Mouse (Mus musculus): Measurements from ENCODE around the gene Rdm1. TPM values are rescaled to one million over a fixed set of nuclear protein-coding genes. Genes with fewer than 3 reads are reported as not detected.
A peak's percentile ranks its signal among the peaks of the same experiment; 100 is the strongest.
"Not testable (repeated sequence)": the region's sequence is repeated elsewhere in the genome, so short reads cannot be mapped to it uniquely, and the experiment has no call there.

Gene Rdm1
- polyA plus RNA-seq, 1 experiment from 2014 or later = 18.9 TPM

- DNase-seq (ENCODE audit: low spot score) = no peak
- no peak for ATAC-seq (ENCODE audit: low FRiP score, low TSS enrichment)
- H3K4me3 ChIP-seq (ENCODE audit: low read depth, low read length) = no peak overlapping the region
- no peak for TF ChIP-seq CTCF (IDR thresholded peaks at IDR 0.05; ENCODE audit: low read depth)
- no peak for TF ChIP-seq EP300 (optimal IDR thresholded peaks at IDR 0.05)
- H3K27ac ChIP-seq (replicated peaks) = no peak overlapping the region
- 67% methylated on average over 4 of the region's 4 CpGs for WGBS
- H3K9me3 ChIP-seq (ENCODE audit: control insufficient read depth, low read length) = no peaks in the 10 kb centered on the region
- no peaks in the 10 kb centered on the region for H3K27me3 ChIP-seq (ENCODE audit: control insufficient read depth, insufficient read depth, low read length)
- no peaks in the 10 kb centered on the region for H3K4me1 ChIP-seq (replicated peaks; ENCODE audit: control insufficient read depth, insufficient read depth)
- no peak overlapping the region for H3K9ac ChIP-seq (ENCODE audit: low read length)
- no peaks in the 10 kb centered on the region for H3K36me3 ChIP-seq (ENCODE audit: control insufficient read depth, insufficient read depth, low read length)
- no peak overlapping the region for H3K4me2 ChIP-seq (replicated peaks; ENCODE audit: low read depth)
Measured at GRCm38 (mm10) chr11:101614116-101614515, 12.9 kb upstream of the Rdm1 start.

- Histone ChIP-seq H3K27me3 (ENCODE audit: control insufficient read depth, insufficient read depth, low read length) (no peaks in the 10 kb centered on the region), H3K4me3 (ENCODE audit: low read depth, low read length) (no peak overlapping the region), H3K4me1 (replicated peaks; ENCODE audit: control insufficient read depth, insufficient read depth) (no peaks in the 10 kb centered on the region), H3K9ac (ENCODE audit: low read length) (no peak overlapping the region), H3K27ac (replicated peaks) (no peak overlapping the region), H3K9me3 (ENCODE audit: control insufficient read depth, low read length) (no peaks in the 10 kb centered on the region), H3K36me3 (ENCODE audit: control insufficient read depth, insufficient read depth, low read length) (no peaks in the 10 kb centered on the region), H3K4me2 (replicated peaks; ENCODE audit: low read depth) (no peak overlapping the region)
- WGBS = 71% methylated on average over 6 of the region's 6 CpGs
- ATAC-seq (ENCODE audit: low FRiP score, low TSS enrichment) = no peak
- TF ChIP-seq EP300 (optimal IDR thresholded peaks at IDR 0.05) (no peak), CTCF (IDR thresholded peaks at IDR 0.05; ENCODE audit: low read depth) (no peak)
- DNase-seq (ENCODE audit: low spot score) = no peak
Measured at GRCm38 (mm10) chr11:101615380-101615779, 11.6 kb upstream of the Rdm1 start.

- WGBS = 82% methylated on average over 8 of the region's 8 CpGs
- DNase-seq (ENCODE audit: low spot score) (no peak), ATAC-seq (ENCODE audit: low FRiP score, low TSS enrichment) (no peak)
Measured at GRCm38 (mm10) chr11:101616104-101616503, 10.9 kb upstream of the Rdm1 start.

GRCm38 (mm10) chr11:101616948-101617767 is 9.8 kb upstream of the Rdm1 start:
- H3K9ac ChIP-seq (ENCODE audit: low read length) = no peak overlapping the region
- no peak overlapping the region for H3K4me2 ChIP-seq (replicated peaks; ENCODE audit: low read depth)
- no peak overlapping the region for H3K27ac ChIP-seq (replicated peaks)
- peak; percentile 34 for DNase-seq (ENCODE audit: low spot score)
- H3K36me3 ChIP-seq (ENCODE audit: control insufficient read depth, insufficient read depth, low read length) = no peaks in the 10 kb centered on the region
- ATAC-seq (ENCODE audit: low FRiP score, low TSS enrichment) = 0 out of 2 replicates have a peak, but pooled peaks have one; percentile 16
- H3K4me3 ChIP-seq (ENCODE audit: low read depth, low read length) = no peak overlapping the region
- no peak for TF ChIP-seq EP300 (optimal IDR thresholded peaks at IDR 0.05)
- no peak for TF ChIP-seq CTCF (IDR thresholded peaks at IDR 0.05; ENCODE audit: low read depth)
- no peaks in the 10 kb centered on the region for H3K9me3 ChIP-seq (ENCODE audit: control insufficient read depth, low read length)
- 25% methylated on average over 18 of the region's 18 CpGs for WGBS
- no peaks in the 10 kb centered on the region for H3K4me1 ChIP-seq (replicated peaks; ENCODE audit: control insufficient read depth, insufficient read depth)
- no peaks in the 10 kb centered on the region for H3K27me3 ChIP-seq (ENCODE audit: control insufficient read depth, insufficient read depth, low read length)

More at GRCm38 (mm10) chr11:101616104-101616503, 10.9 kb upstream of the Rdm1 start:
- Histone ChIP-seq H3K36me3 (ENCODE audit: control insufficient read depth, insufficient read depth, low read length) (no peaks in the 10 kb centered on the region), H3K27me3 (ENCODE audit: control insufficient read depth, insufficient read depth, low read length) (no peaks in the 10 kb centered on the region), H3K4me1 (replicated peaks; ENCODE audit: control insufficient read depth, insufficient read depth) (no peaks in the 10 kb centered on the region), H3K4me3 (ENCODE audit: low read depth, low read length) (no peak overlapping the region), H3K27ac (replicated peaks) (no peak overlapping the region), H3K9ac (ENCODE audit: low read length) (no peak overlapping the region), H3K9me3 (ENCODE audit: control insufficient read depth, low read length) (no peaks in the 10 kb centered on the region), H3K4me2 (replicated peaks; ENCODE audit: low read depth) (no peak overlapping the region)
- no peak for TF ChIP-seq CTCF (IDR thresholded peaks at IDR 0.05; ENCODE audit: low read depth)
- TF ChIP-seq EP300 (optimal IDR thresholded peaks at IDR 0.05) = no peak

- H3K9me3 ChIP-seq (ENCODE audit: control insufficient read depth, low read length) = no peaks in the 10 kb centered on the region
- no peaks in the 10 kb centered on the region for H3K4me1 ChIP-seq (replicated peaks; ENCODE audit: control insufficient read depth, insufficient read depth)
- peak; percentile 70 for DNase-seq (ENCODE audit: low spot score)
- no peak overlapping the region for H3K4me3 ChIP-seq (ENCODE audit: low read depth, low read length)
- TF ChIP-seq EP300 (optimal IDR thresholded peaks at IDR 0.05) (no peak), CTCF (IDR thresholded peaks at IDR 0.05; ENCODE audit: low read depth) (no peak)
- no peaks in the 10 kb centered on the region for H3K27me3 ChIP-seq (ENCODE audit: control insufficient read depth, insufficient read depth, low read length)
- no peak for ATAC-seq (ENCODE audit: low FRiP score, low TSS enrichment)
- no peak overlapping the region for H3K4me2 ChIP-seq (replicated peaks; ENCODE audit: low read depth)
- no peaks in the 10 kb centered on the region for H3K36me3 ChIP-seq (ENCODE audit: control insufficient read depth, insufficient read depth, low read length)
- 13% methylated on average over 8 of the region's 8 CpGs for WGBS
- no peak overlapping the region for H3K27ac ChIP-seq (replicated peaks)
- H3K9ac ChIP-seq (ENCODE audit: low read length) = no peak overlapping the region
Measured at GRCm38 (mm10) chr11:101617849-101618248, 9.1 kb upstream of the Rdm1 start.

- no peaks in the 10 kb centered on the region for H3K4me1 ChIP-seq (replicated peaks; ENCODE audit: control insufficient read depth, insufficient read depth)
- no peak for TF ChIP-seq CTCF (IDR thresholded peaks at IDR 0.05; ENCODE audit: low read depth)
- H3K36me3 ChIP-seq (ENCODE audit: control insufficient read depth, insufficient read depth, low read length) = no peaks in the 10 kb centered on the region
- no peak overlapping the region for H3K27ac ChIP-seq (replicated peaks)
- no peaks in the 10 kb centered on the region for H3K27me3 ChIP-seq (ENCODE audit: control insufficient read depth, insufficient read depth, low read length)
- no peak overlapping the region for H3K4me3 ChIP-seq (ENCODE audit: low read depth, low read length)
- H3K4me2 ChIP-seq (replicated peaks; ENCODE audit: low read depth) = no peak overlapping the region
- no peak for ATAC-seq (ENCODE audit: low FRiP score, low TSS enrichment)
- no peak for DNase-seq (ENCODE audit: low spot score)
- H3K9ac ChIP-seq (ENCODE audit: low read length) = no peak overlapping the region
- WGBS = 64% methylated on average over 3 of the region's 3 CpGs
- no peaks in the 10 kb centered on the region for H3K9me3 ChIP-seq (ENCODE audit: control insufficient read depth, low read length)
Measured at GRCm38 (mm10) chr11:101618596-101618995, 8.4 kb upstream of the Rdm1 start.

GRCm38 (mm10) chr11:101620022-101620655 is 6.9 kb upstream of the Rdm1 start:
- not testable (repeated sequence) for H3K4me3 ChIP-seq (ENCODE audit: low read depth, low read length); H3K9ac ChIP-seq (ENCODE audit: low read length); H3K36me3 ChIP-seq (ENCODE audit: control insufficient read depth, insufficient read depth, low read length); H3K9me3 ChIP-seq (ENCODE audit: control insufficient read depth, low read length); ATAC-seq (ENCODE audit: low FRiP score, low TSS enrichment); H3K4me1 ChIP-seq (replicated peaks; ENCODE audit: control insufficient read depth, insufficient read depth); H3K4me2 ChIP-seq (replicated peaks; ENCODE audit: low read depth); H3K27me3 ChIP-seq (ENCODE audit: control insufficient read depth, insufficient read depth, low read length); DNase-seq (ENCODE audit: low spot score); H3K27ac ChIP-seq (replicated peaks)
- WGBS = 79% methylated on average over 11 of the region's 11 CpGs
